Mouse (Mus musculus): ENCODE data around the gene Dnaaf2. TPM values are rescaled to one million over a fixed set of nuclear protein-coding genes. Genes with fewer than 3 reads are reported as not detected.
"Not testable (repeated sequence)": the region's sequence is repeated elsewhere in the genome, so short reads cannot be mapped to it uniquely, and the experiment has no call there.

The Dnaaf2 gene
- total RNA-seq, 2 experiments from 2014 or later: 2.2 TPM

- not testable (repeated sequence) for DNase-seq (ENCODE audit: low spot score in 2 of 2)
Observed at GRCm38 (mm10) chr12:69166861-69167581, 31.2 kb downstream of the Dnaaf2 start.

- no peak for DNase-seq (ENCODE audit: low spot score in 2 of 2)
Observed at GRCm38 (mm10) chr12:69164904-69165303, 33.3 kb downstream of the Dnaaf2 start.

GRCm38 (mm10) chr12:69163586-69163985 is 34.6 kb downstream of the Dnaaf2 start:
- not testable (repeated sequence) for DNase-seq (ENCODE audit: low spot score in 2 of 2)

- not testable (repeated sequence) for DNase-seq (ENCODE audit: low spot score in 2 of 2)
Observed at GRCm38 (mm10) chr12:69160677-69161076, 37.6 kb downstream of the Dnaaf2 start.

- peak; percentile 17 to 60 for DNase-seq (ENCODE audit: low spot score in 2 of 2)
Observed at GRCm38 (mm10) chr12:69159578-69159940, 38.7 kb downstream of the Dnaaf2 start.

- peak; percentile 98 to 99 for DNase-seq (ENCODE audit: low spot score in 2 of 2)
Observed at GRCm38 (mm10) chr12:69158765-69159577, 39.3 kb downstream of the Dnaaf2 start, which contains the start of gene Rps29. Gene Rps29, minus strand, starts transcription at chr12:69159186.

GRCm38 (mm10) chr12:69158366-69158764 is 39.9 kb downstream of the Dnaaf2 start:
- no peak for DNase-seq (ENCODE audit: low spot score in 2 of 2)

GRCm38 (mm10) chr12:69157107-69157506 is 41.1 kb downstream of the Dnaaf2 start:
- DNase-seq (ENCODE audit: low spot score in 2 of 2): no peak

- DNase-seq (ENCODE audit: low spot score in 2 of 2): no peak
Observed at GRCm38 (mm10) chr12:69156436-69156835, 41.8 kb downstream of the Dnaaf2 start.

- no peak for DNase-seq (ENCODE audit: low spot score in 2 of 2)
Observed at GRCm38 (mm10) chr12:69155923-69156322, 42.3 kb downstream of the Dnaaf2 start.

- no peak for DNase-seq (ENCODE audit: low spot score in 2 of 2)
Observed at GRCm38 (mm10) chr12:69150049-69150448, 48.2 kb downstream of the Dnaaf2 start.

GRCm38 (mm10) chr12:69147166-69147735 is 51.0 kb downstream of the Dnaaf2 start:
- DNase-seq (ENCODE audit: low spot score in 2 of 2): no peak

- DNase-seq (ENCODE audit: low spot score in 2 of 2): no peak
Observed at GRCm38 (mm10) chr12:69143460-69143859, 54.8 kb downstream of the Dnaaf2 start.

GRCm38 (mm10) chr12:69139841-69140240 is 58.4 kb downstream of the Dnaaf2 start:
- DNase-seq (ENCODE audit: low spot score in 2 of 2): no peak

- DNase-seq (ENCODE audit: low spot score in 2 of 2): no peak
Observed at GRCm38 (mm10) chr12:69139201-69139600, 59.0 kb downstream of the Dnaaf2 start.

Small RNAs within 50 kb of the gene (microRNA-seq; reads per million reads assigned to microRNA genes)
- 0 reads per million in 2 experiments for gene Gm47287
- gene Gm47295: 0.28 to 2.5 reads per million in 2 experiments

Other genes with a start within 250 kb of the Dnaaf2 start
- gene Rps29, start 39.2 kb downstream of the Dnaaf2 start, total RNA-seq (2021): 1,000 to 10,000 TPM in 1 of 2 experiments, 100 to 1,000 TPM in 1; 998 to 1,003 TPM
- 1 to 10 TPM in 1 of 2 experiments, under 1 TPM in 1; 0.65 to 1.3 TPM for gene Lrr1, start 29.6 kb downstream of the Dnaaf2 start, total RNA-seq (2021)
- gene Rpl36al, start 14.3 kb downstream of the Dnaaf2 start, total RNA-seq (2021): 100 to 1,000 TPM; 182 to 204 TPM
- gene Mgat2, start 14.3 kb downstream of the Dnaaf2 start, total RNA-seq (2021): 10 to 100 TPM; 30.1 to 31.6 TPM
- gene Gm49383, start 1.3 kb downstream of the Dnaaf2 start, total RNA-seq (2021): 1 to 10 TPM; 4.0 to 7.1 TPM
- gene Gm49384, start 5.8 kb upstream of the Dnaaf2 start, total RNA-seq (2021): 1 to 10 TPM; 3.8 to 4.0 TPM
- gene Pole2, start 29.8 kb upstream of the Dnaaf2 start, total RNA-seq (2021): under 1 TPM; 0.69 to 0.85 TPM
- 10 to 100 TPM; 12.4 to 13.7 TPM for gene Klhdc1, start 42.7 kb upstream of the Dnaaf2 start, total RNA-seq (2021)
- 100 to 1,000 TPM; 119 to 124 TPM for gene Klhdc2, start 98.3 kb upstream of the Dnaaf2 start, total RNA-seq (2021)
- 10 to 100 TPM; 41.5 to 43.0 TPM for gene Nemf, start 158.7 kb upstream of the Dnaaf2 start, total RNA-seq (2021)
- gene Arf6, start 173.7 kb upstream of the Dnaaf2 start, total RNA-seq (2021): 10 to 100 TPM; 52.7 to 54.7 TPM
- 1 to 10 TPM in 1 of 2 experiments, under 1 TPM in 1; 0.58 to 1.1 TPM for gene Gm9887, start 174.0 kb upstream of the Dnaaf2 start, total RNA-seq (2021)